Mouse (Mus musculus) heart, embryonic 10.5 days (tissue): ENCODE data around the gene Myo15b. TPM values are rescaled to one million over a fixed set of nuclear protein-coding genes. Genes with fewer than 3 reads are reported as not detected.

ENCODE experiments used
- DNase-seq: peaks from one replicate; pipeline ENCODE4 v3.0.0-alpha.2; 2017; ENCODE audit warnings: low spot score
- H3K27ac ChIP-seq: fragments of 300-500 bp; sonication (generic); 2 replicates; pipeline ENCODE4 v1.5.1; 2016; ENCODE audit warnings: mild to moderate bottlenecking
- H3K27me3 ChIP-seq: fragments of 300-500 bp; sonication (generic); 2 replicates; pipeline ENCODE4 v1.6.1; 2016; ENCODE audit warnings: mild to moderate bottlenecking; ENCODE audit not compliant: poor library complexity, insufficient read depth, severe bottlenecking
- H3K36me3 ChIP-seq: fragments of 300-500 bp; sonication (generic); 2 replicates; pipeline ENCODE4 v1.6.1; 2016; ENCODE audit warnings: mild to moderate bottlenecking, moderate library complexity
- H3K4me1 ChIP-seq: fragments of 300-500 bp; sonication (generic); 2 replicates; pipeline ENCODE4 v1.6.1; 2016; ENCODE audit warnings: mild to moderate bottlenecking
- H3K4me3 ChIP-seq: fragments of 300-500 bp; sonication (generic); 2 replicates; pipeline ENCODE4 v1.5.1; 2016; ENCODE audit warnings: mild to moderate bottlenecking, moderate library complexity
- H3K9me3 ChIP-seq: fragments of 300-500 bp; sonication (generic); 2 replicates; pipeline ENCODE4 v1.6.1; 2016; ENCODE audit warnings: mild to moderate bottlenecking, moderate library complexity
- WGBS: fragments of 180-500 bp; shearing (Covaris S2); methylation state at CpG from one replicate; pipeline ENCODE4 v1.1.7; 2016; 5-methylcytosine and 5-hydroxymethylcytosine counted together
- polyA plus RNA-seq: library from polyadenylated mRNA; unstranded; fragments of >200 nt; fragmentation: Nextera tagmentation; extraction: Ambion mirVana; gene quantifications from 2 replicates; pipeline ENCODE4 v1.2.1, GENCODE M21; 2016

Gene Myo15b
- polyA plus RNA-seq, 1 experiment from 2014 or later = 0.23 TPM

- H3K27ac ChIP-seq = no peak overlapping the region
- WGBS = 49% methylated on average over 6 of the region's 6 CpGs
- H3K27me3 ChIP-seq = no peaks in the 10 kb centered on the region
- no peak for DNase-seq
- H3K4me3 ChIP-seq = no peak overlapping the region
- no peaks in the 10 kb centered on the region for H3K9me3 ChIP-seq
- H3K36me3 ChIP-seq = peaks cover 60% of the 10 kb centered on the region
- H3K4me1 ChIP-seq = no peaks in the 10 kb centered on the region
Measured at GRCm38 (mm10) chr11:115920110-115920818, 62.1 kb downstream of the Myo15b start.

DNA sequence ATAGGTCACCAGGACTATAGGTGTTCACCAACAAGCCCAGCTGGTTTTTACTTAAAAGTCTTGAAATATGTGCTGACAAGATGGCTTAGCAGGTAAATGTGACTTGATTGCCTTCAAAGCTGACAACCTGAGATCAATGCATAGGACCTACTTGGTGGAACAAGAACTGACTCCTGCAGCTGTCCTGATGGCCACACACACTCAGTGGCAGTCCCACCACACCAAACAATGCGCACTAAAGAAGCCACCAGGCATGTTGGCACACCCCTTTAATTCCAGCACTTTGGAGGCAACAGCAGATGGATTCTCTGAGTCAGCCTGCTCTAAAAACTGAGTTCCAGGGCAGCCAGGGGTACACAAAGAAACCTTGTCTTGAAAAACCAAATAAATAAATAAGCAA lies 63.8 kb downstream of the Myo15b start:
- Histone ChIP-seq H3K9me3 (no peaks in the 10 kb centered on the region), H3K27me3 (no peaks in the 10 kb centered on the region), H3K27ac (no peak overlapping the region), H3K4me3 (no peak overlapping the region), H3K4me1 (no peaks in the 10 kb centered on the region), H3K36me3 (peaks cover 50% of the 10 kb centered on the region)
- 88% methylated on average over 1 of the region's 1 CpGs for WGBS
- DNase-seq = no peak

GRCm38 (mm10) chr11:115929031-115929430 lies 70.8 kb downstream of the Myo15b start:
- Histone ChIP-seq H3K36me3 (peaks cover 41% of the 10 kb centered on the region), H3K4me3 (no peak overlapping the region), H3K27ac (no peak overlapping the region), H3K9me3 (no peaks in the 10 kb centered on the region), H3K4me1 (peaks cover 11% of the 10 kb centered on the region), H3K27me3 (no peaks in the 10 kb centered on the region)
- 89% methylated on average over 8 of the region's 8 CpGs for WGBS
- no peak for DNase-seq

- DNase-seq = no peak
- Histone ChIP-seq H3K27ac (no peak overlapping the region), H3K9me3 (no peaks in the 10 kb centered on the region), H3K4me1 (peaks cover 19% of the 10 kb centered on the region), H3K4me3 (no peak overlapping the region), H3K36me3 (peaks cover 33% of the 10 kb centered on the region), H3K27me3 (no peaks in the 10 kb centered on the region)
- WGBS = 75% methylated on average over 3 of the region's 3 CpGs
Measured at GRCm38 (mm10) chr11:115929818-115930217, 71.6 kb downstream of the Myo15b start.

GRCm38 (mm10) chr11:115931235-115931634 lies 73.0 kb downstream of the Myo15b start:
- Histone ChIP-seq H3K36me3 (peaks cover 37% of the 10 kb centered on the region), H3K4me3 (no peak overlapping the region), H3K27me3 (no peaks in the 10 kb centered on the region), H3K9me3 (no peaks in the 10 kb centered on the region), H3K4me1 (peaks cover 20% of the 10 kb centered on the region), H3K27ac (no peak overlapping the region)
- no peak for DNase-seq
- 61% methylated on average over 3 of the region's 3 CpGs for WGBS

DNA sequence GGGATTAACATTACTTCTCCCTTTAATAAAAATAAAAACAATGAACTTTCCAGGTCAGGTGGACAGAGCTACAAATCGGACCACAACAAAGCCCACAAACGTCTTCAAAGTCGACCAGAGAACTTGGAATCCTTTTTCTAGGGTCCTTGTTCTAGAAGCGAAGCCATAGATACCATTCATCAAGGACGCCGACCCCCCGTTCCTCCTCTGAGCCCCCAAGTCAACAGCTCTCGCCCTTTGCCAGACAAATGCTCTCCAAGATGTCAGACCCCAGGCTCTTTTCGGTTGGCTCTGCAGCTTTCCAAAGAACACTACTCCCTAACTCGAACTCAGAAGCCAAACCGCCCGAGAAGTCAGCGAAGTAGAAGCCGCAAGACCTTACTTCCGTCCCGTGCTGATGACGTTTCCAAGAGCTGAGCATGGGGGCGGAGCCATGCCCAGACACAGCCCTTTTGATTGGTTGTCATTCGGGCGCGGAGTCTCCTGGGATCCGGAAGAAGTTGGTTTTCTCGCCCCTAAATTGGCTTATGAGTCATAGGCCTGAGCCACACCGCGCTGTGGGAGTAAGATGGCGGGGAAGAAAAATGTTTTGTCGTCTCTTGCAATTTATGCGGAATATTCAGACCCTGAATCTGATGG lies 75.0 kb downstream of the Myo15b start, which contains the start of the genes Sap30bp and Recql5:
Gene Sap30bp (plus strand): TSS at position 175 of the 639 bp plus-strand sequence.
Gene Recql5 (minus strand): TSS at position 370 of the 639 bp plus-strand sequence.
- peak within 1 kb of the TSS; percentile 88 for H3K27ac ChIP-seq
- H3K9me3 ChIP-seq = no peaks in the 10 kb centered on the region
- H3K36me3 ChIP-seq = peaks cover 41% of the 10 kb centered on the region
- no peaks in the 10 kb centered on the region for H3K27me3 ChIP-seq
- peak; percentile 99 for DNase-seq
- peaks cover 20% of the 10 kb centered on the region for H3K4me1 ChIP-seq
- peak within 1 kb of the TSS; percentile 95 for H3K4me3 ChIP-seq
- WGBS = under 1% methylated on average over 28 of the region's 28 CpGs

DNA sequence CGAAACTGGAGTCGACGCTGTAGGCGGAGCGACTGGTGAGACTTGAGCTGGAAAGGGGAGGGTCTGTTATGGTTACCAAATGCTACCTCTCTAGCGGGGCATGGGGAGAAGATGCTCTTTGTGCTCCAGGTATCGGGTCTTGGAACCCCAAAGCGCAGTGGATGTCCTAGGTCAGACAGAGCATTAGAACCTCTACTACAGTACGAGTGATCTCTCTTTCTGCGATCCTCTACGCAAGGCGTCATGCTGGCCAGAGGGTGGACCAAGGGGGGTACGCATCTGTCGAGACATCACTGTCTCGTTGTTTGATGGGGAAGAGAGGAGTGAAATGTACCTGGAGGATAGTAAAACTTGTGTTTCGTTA lies 75.5 kb downstream of the Myo15b start:
- Histone ChIP-seq H3K4me3 (peak overlapping the region; percentile 95), H3K36me3 (peaks cover 41% of the 10 kb centered on the region), H3K27ac (peak overlapping the region; percentile 88), H3K9me3 (no peaks in the 10 kb centered on the region), H3K27me3 (no peaks in the 10 kb centered on the region), H3K4me1 (peaks cover 20% of the 10 kb centered on the region)
- no peak for DNase-seq
- under 1% methylated on average over 16 of the region's 16 CpGs for WGBS

- Histone ChIP-seq H3K27me3 (no peaks in the 10 kb centered on the region), H3K4me3 (no peak overlapping the region), H3K27ac (no peak overlapping the region), H3K4me1 (peaks cover 1% of the 10 kb centered on the region; the same call in 1 of the 2 replicates), H3K9me3 (no peaks in the 10 kb centered on the region), H3K36me3 (peaks cover 89% of the 10 kb centered on the region)
- 37% methylated on average over 6 of the region's 6 CpGs for WGBS
- DNase-seq = no peak
Measured at GRCm38 (mm10) chr11:115939690-115940329, 81.6 kb downstream of the Myo15b start.

DNA sequence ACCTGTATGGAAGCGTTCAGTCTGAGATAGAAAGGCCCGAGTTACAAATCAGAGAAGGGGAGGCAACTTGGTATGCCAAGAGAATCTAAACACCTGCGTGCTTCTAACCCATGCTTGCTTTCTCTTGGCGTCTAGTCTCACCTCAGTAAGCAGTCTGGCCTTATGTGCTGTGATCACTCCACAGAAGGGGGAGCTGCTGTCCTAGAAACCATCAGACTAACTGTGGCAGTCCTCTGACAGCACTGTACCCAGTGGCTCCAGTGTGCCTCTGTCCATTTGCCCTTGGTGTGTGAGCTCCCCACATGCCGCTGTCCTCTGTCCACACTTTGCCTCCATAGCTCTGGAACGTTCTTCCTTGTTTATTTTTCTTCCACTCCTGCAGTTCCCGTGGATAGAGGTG lies 83.8 kb downstream of the Myo15b start:
- Histone ChIP-seq H3K27me3 (no peaks in the 10 kb centered on the region), H3K4me1 (no peaks in the 10 kb centered on the region), H3K27ac (no peak overlapping the region), H3K36me3 (peaks cover 94% of the 10 kb centered on the region), H3K9me3 (no peaks in the 10 kb centered on the region), H3K4me3 (no peak overlapping the region)
- 84% methylated on average over 7 of the region's 7 CpGs for WGBS
- no peak for DNase-seq

Other genes starting within 250 kb of the Myo15b start
- gene Mif4gd, start 245.4 kb upstream of the Myo15b start, polyA plus RNA-seq = 19.6 and 22.7 TPM in 2 replicates
- 33.5 and 45.5 TPM in 2 replicates for gene Slc25a19, start 230.1 kb upstream of the Myo15b start, polyA plus RNA-seq
- gene Grb2, start 149.8 kb upstream of the Myo15b start, polyA plus RNA-seq = 78.4 and 107 TPM in 2 replicates
- 35.0 and 56.8 TPM in 2 replicates for gene Tmem94, start 93.0 kb upstream of the Myo15b start, polyA plus RNA-seq
- 18.7 and 21.4 TPM in 2 replicates for gene Caskin2, start 44.8 kb upstream of the Myo15b start, polyA plus RNA-seq
- gene Tsen54, start 43.7 kb upstream of the Myo15b start, polyA plus RNA-seq = 39.1 and 41.7 TPM in 2 replicates
- 35.0 and 40.8 TPM in 2 replicates for gene Llgl2, start 34.4 kb upstream of the Myo15b start, polyA plus RNA-seq
- gene Smim5, start 41.6 kb downstream of the Myo15b start, polyA plus RNA-seq = 13.7 and 17.9 TPM in 2 replicates
- gene Smim6, start 53.6 kb downstream of the Myo15b start, polyA plus RNA-seq = 1.6 and 1.7 TPM in 2 replicates
- gene Sap30bp, start 74.9 kb downstream of the Myo15b start, polyA plus RNA-seq = 29.4 and 35.8 TPM in 2 replicates
- 20.4 and 22.3 TPM in 2 replicates for gene Recql5, start 75.1 kb downstream of the Myo15b start, polyA plus RNA-seq
- 0.67 and 1.1 TPM in 2 replicates for gene Itgb4, start 116.3 kb downstream of the Myo15b start, polyA plus RNA-seq
- 202 and 273 TPM in 2 replicates for gene Galk1, start 154.3 kb downstream of the Myo15b start, polyA plus RNA-seq
- 684 and 1,078 TPM in 2 replicates for gene H3f3b, start 169.6 kb downstream of the Myo15b start, polyA plus RNA-seq
- gene Unk, start 171.9 kb downstream of the Myo15b start, polyA plus RNA-seq = 33.3 and 37.1 TPM in 2 replicates
- gene Unc13d, start 219.6 kb downstream of the Myo15b start, polyA plus RNA-seq = 6.1 and 7.2 TPM in 2 replicates
- 122 and 158 TPM in 2 replicates for gene Wbp2, start 228.6 kb downstream of the Myo15b start, polyA plus RNA-seq